Mouse (Mus musculus): ENCODE data around the gene Plin4.

DNA sequence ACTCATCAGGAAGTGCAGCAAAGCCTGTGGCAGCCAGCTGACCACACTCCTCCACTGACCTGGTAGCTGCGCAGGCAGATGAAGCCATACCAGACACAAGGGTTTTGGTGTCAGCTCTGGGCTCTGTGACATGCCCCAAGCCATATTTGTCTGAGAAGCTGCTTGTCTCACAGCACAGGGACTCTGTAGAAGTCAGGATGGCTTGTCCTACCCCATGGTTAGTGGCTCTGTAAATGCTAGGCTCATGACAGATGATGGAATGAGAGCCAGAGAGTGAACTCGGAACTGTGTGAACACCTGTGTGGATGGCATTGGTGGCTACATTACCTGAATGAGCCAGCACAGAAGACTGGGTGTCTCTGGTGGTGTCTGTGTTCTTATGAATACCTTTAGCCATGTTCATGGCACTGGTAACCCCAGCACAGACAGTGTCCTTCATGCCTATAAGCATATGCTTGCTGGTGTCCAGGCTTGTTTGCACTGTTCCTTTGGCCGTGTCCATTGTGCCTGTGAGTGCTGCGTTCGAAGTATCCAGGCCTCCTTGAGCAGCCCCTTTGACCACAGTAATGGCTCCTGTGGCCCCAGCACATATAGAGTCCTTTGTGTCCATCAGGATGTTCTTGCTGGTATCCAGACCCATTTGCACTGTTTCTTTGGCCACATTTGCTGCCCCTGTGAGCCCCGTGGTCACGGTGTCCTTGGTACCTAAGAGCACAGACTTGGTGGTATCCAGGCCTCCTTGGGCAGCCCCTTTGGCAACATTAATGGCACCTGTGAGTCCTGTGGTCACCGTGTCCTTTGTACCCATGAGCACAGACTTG lies 5.9 kb downstream of the Plin4 start:
- TF ChIP-seq POLR2A (IDR thresholded peaks at IDR 0.05; ENCODE audit: insufficient read length, low read depth) (no peak), E2F4 (IDR thresholded peaks at IDR 0.05; ENCODE audit: insufficient read depth) (no peak), TCF12 (IDR thresholded peaks at IDR 0.05; ENCODE audit: insufficient read depth, poor library complexity, severe bottlenecking) (no peak)

Measured in myocyte (in vitro differentiated cells).